Mouse (Mus musculus): ENCODE data around the gene Calr4.

DNA sequence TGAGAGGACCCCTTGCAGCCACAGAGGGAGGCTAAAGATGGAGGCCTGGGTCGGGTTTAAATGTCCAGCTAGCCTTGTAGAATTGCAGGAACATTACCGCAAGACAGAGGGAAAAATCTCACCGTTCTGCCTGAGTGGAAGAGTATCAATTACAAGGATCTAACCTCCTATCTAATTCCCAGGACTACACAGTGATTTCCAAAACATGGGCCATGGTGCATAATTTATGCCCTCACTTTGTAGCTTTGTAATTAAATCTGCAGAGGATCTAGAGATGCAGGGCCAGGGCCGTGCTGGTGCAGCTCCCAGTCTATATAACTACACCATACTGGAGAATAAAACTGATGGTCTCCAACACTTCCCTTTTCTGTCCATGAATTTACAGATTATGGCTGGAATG lies 23.4 kb upstream of the Calr4 start:
- no peak for TF ChIP-seq ETS1 (conservative IDR thresholded peaks at IDR 0.05; ENCODE audit: low read depth, low read length)
- TF ChIP-seq MYC (IDR thresholded peaks at IDR 0.05; ENCODE audit: low read depth, low read length): no peak
- TF ChIP-seq NELFE (IDR thresholded peaks at IDR 0.05; ENCODE audit: low read depth, low read length): no peak
- TF ChIP-seq EP300 (IDR thresholded peaks at IDR 0.05; ENCODE audit: low read length): no peak
- no peak for TF ChIP-seq POLR2A (IDR thresholded peaks at IDR 0.05; ENCODE audit: low read depth, low read length)
- no peak for TF ChIP-seq MAFK (IDR thresholded peaks at IDR 0.05; ENCODE audit: insufficient replicate concordance, low read length)
- no peak for TF ChIP-seq CTCF (conservative IDR thresholded peaks at IDR 0.05 in 1 of 2, IDR thresholded peaks at IDR 0.05 in 1 of 2; ENCODE audit: low read depth in 2 of 2, low read length in 2 of 2)
- no peak for TF ChIP-seq UBTF (IDR thresholded peaks at IDR 0.05; ENCODE audit: low read depth, low read length)
- no peak for TF ChIP-seq E2F4 (IDR thresholded peaks at IDR 0.05; ENCODE audit: insufficient replicate concordance, low read depth, low read length)
